Mouse (Mus musculus): ENCODE results near the gene Pou2f2. TPM values are rescaled to one million over a fixed set of nuclear protein-coding genes. Genes with fewer than 3 reads are reported as not detected.

The Pou2f2 gene
- polyA plus RNA-seq, 1 experiment from 2014 or later, result 0.42 TPM

DNA sequence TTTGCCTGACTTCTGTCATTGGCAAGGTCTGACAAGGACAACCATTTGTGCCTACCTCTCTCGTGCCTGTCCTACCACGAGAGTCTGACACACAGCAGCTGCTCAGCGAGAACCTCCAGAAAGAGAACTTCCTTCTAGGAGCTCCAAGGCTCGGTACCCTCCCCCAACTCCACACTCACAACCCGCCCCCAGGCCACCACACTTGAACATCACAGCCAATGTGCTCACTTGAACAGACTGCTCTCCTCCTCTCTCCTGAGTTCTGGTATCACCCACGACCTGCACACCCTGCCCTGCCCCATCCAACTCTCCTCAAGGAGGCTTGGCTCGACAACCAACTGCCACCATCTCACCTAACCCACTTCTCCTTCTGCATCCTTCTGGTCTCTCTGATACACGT lies 115.6 kb downstream of the Pou2f2 start:
- no peak for DNase-seq
- no peak for TF ChIP-seq CTCF (IDR thresholded peaks at IDR 0.05; ENCODE audit: low read depth)
- Histone ChIP-seq H3K27ac (ENCODE audit: low read depth) (no peak overlapping the region), H3K9me3 (ENCODE audit: low read depth, low read length) (no peaks in the 10 kb centered on the region), H3K4me2 (no peak overlapping the region), H3K27me3 (ENCODE audit: insufficient read depth, low read length) (no peaks in the 10 kb centered on the region), H3K4me1 (ENCODE audit: insufficient read depth) (no peaks in the 10 kb centered on the region), H3K4me3 (ENCODE audit: low read depth, low read length) (no peak overlapping the region), H3K9ac (no peak overlapping the region), H3K36me3 (ENCODE audit: insufficient read depth) (peaks cover 64% of the 10 kb centered on the region)
- no peak for ATAC-seq (ENCODE audit: insufficient read depth)
- 77% methylated on average over 8 of the region's 8 CpGs for WGBS

DNA sequence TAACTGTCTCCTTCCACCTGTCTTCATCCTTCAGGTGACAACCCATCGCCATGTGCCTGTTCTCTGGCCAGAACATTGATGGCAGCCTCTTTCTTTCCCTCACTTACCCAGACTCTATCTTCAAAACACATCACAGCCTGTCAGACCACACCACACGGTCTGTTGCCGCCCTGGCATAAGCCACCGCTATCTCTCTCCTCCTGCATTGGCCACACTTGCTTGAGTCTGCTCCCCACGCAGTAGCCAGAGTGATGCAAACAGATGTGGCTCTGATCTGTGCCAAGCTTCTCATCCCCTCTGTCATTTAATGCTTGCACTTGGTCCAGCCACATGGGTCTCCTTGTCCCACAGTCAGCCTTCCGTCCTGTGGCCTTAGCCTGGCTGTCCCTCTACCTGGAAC lies 116.2 kb downstream of the Pou2f2 start:
- no peak for DNase-seq
- peaks cover 68% of the 10 kb centered on the region for H3K36me3 ChIP-seq (ENCODE audit: insufficient read depth)
- H3K27me3 ChIP-seq (ENCODE audit: insufficient read depth, low read length), result no peaks in the 10 kb centered on the region
- H3K27ac ChIP-seq (ENCODE audit: low read depth), result no peak overlapping the region
- TF ChIP-seq CTCF (IDR thresholded peaks at IDR 0.05; ENCODE audit: low read depth), result no peak
- H3K9me3 ChIP-seq (ENCODE audit: low read depth, low read length), result no peaks in the 10 kb centered on the region
- 88% methylated on average over 6 of the region's 6 CpGs for WGBS
- no peaks in the 10 kb centered on the region for H3K4me1 ChIP-seq (ENCODE audit: insufficient read depth)
- no peak overlapping the region for H3K9ac ChIP-seq
- ATAC-seq (ENCODE audit: insufficient read depth), result no peak
- no peak overlapping the region for H3K4me2 ChIP-seq
- no peak overlapping the region for H3K4me3 ChIP-seq (ENCODE audit: low read depth, low read length)

DNA sequence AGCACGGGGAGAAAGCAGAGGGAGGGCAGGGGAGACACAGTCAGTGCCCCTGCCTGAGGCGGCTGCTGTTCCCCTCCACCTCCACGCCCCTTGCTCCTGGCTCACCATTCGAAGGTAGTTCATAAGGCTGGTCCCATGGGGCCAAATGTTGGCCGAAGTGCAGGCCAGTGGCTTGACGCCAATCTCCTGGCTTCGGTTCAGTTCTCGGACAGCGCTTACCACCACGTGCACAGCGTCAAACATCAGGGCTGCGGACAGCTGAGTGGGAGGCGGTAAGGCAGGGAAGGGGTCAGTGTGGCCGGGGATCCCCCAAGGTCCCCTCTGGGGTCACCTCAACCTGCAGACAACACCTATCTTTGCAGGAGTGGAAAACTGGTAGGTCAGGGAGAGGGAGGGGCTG lies 120.7 kb downstream of the Pou2f2 start:
- no peak overlapping the region for H3K4me2 ChIP-seq
- 83% methylated on average over 14 of the region's 14 CpGs for WGBS
- no peaks in the 10 kb centered on the region for H3K27me3 ChIP-seq (ENCODE audit: insufficient read depth, low read length)
- no peak overlapping the region for H3K27ac ChIP-seq (ENCODE audit: low read depth)
- no peaks in the 10 kb centered on the region for H3K9me3 ChIP-seq (ENCODE audit: low read depth, low read length)
- H3K4me1 ChIP-seq (ENCODE audit: insufficient read depth), result no peaks in the 10 kb centered on the region
- H3K4me3 ChIP-seq (ENCODE audit: low read depth, low read length), result no peak overlapping the region
- H3K9ac ChIP-seq, result no peak overlapping the region
- no peak for TF ChIP-seq CTCF (IDR thresholded peaks at IDR 0.05; ENCODE audit: low read depth)
- ATAC-seq (ENCODE audit: insufficient read depth), result no peak
- peaks cover 77% of the 10 kb centered on the region for H3K36me3 ChIP-seq (ENCODE audit: insufficient read depth)
- DNase-seq, result no peak

DNA sequence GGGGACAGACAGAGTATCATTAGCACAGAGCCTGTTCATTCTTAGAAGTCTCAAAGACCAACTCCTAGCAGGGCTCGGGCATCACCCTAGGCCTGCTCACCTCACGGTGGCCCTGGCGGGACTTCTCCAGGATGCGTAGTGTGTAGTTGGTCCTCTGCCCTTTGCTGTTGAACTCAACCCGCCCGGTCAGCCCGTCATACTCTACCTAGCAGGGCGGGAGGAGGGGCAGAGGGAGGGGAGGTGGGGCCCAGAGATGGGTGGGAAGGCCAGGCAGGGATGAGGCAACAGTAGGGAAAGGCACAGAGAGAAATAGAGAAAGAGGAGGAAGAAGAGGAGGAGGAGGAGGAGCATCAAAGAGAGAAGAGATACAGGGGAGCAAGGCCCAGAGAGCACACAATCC lies 121.1 kb downstream of the Pou2f2 start:
- H3K9ac ChIP-seq, result no peak overlapping the region
- DNase-seq, result no peak
- WGBS, result 84% methylated on average over 8 of the region's 8 CpGs
- H3K9me3 ChIP-seq (ENCODE audit: low read depth, low read length), result no peaks in the 10 kb centered on the region
- no peak overlapping the region for H3K27ac ChIP-seq (ENCODE audit: low read depth)
- peaks cover 81% of the 10 kb centered on the region for H3K36me3 ChIP-seq (ENCODE audit: insufficient read depth)
- H3K4me2 ChIP-seq, result no peak overlapping the region
- no peaks in the 10 kb centered on the region for H3K4me1 ChIP-seq (ENCODE audit: insufficient read depth)
- no peak for ATAC-seq (ENCODE audit: insufficient read depth)
- no peak for TF ChIP-seq CTCF (IDR thresholded peaks at IDR 0.05; ENCODE audit: low read depth)
- H3K27me3 ChIP-seq (ENCODE audit: insufficient read depth, low read length), result no peaks in the 10 kb centered on the region
- H3K4me3 ChIP-seq (ENCODE audit: low read depth, low read length), result no peak overlapping the region

DNA sequence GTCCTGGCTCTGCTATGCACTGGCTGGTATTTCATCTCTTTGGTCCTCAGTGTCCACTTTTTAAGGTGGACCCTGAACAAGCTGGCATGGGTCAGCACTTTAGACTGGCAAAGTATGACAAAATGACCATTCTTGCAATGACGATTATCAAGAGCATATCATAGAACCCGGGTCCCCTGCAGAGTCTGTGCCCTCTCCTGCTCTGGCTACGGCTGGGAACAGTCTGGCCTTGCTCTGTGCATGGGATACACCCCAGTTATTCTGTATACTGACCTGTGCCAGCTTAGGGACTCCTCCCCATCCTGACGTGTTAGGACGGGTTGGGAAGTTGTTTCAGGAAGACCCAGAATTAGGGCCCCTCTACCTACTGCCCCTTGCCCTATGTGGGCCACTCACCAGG lies 121.6 kb downstream of the Pou2f2 start:
- WGBS, result 87% methylated on average over 5 of the region's 5 CpGs
- Histone ChIP-seq H3K4me2 (no peak overlapping the region), H3K4me1 (ENCODE audit: insufficient read depth) (no peaks in the 10 kb centered on the region), H3K36me3 (ENCODE audit: insufficient read depth) (peaks cover 84% of the 10 kb centered on the region), H3K9me3 (ENCODE audit: low read depth, low read length) (no peaks in the 10 kb centered on the region), H3K9ac (no peak overlapping the region), H3K27ac (ENCODE audit: low read depth) (no peak overlapping the region), H3K27me3 (ENCODE audit: insufficient read depth, low read length) (no peaks in the 10 kb centered on the region), H3K4me3 (ENCODE audit: low read depth, low read length) (no peak overlapping the region)
- no peak for TF ChIP-seq CTCF (IDR thresholded peaks at IDR 0.05; ENCODE audit: low read depth)
- ATAC-seq (ENCODE audit: insufficient read depth) (no peak; the same call in 1 of the 2 replicates), DNase-seq (no peak)

DNA sequence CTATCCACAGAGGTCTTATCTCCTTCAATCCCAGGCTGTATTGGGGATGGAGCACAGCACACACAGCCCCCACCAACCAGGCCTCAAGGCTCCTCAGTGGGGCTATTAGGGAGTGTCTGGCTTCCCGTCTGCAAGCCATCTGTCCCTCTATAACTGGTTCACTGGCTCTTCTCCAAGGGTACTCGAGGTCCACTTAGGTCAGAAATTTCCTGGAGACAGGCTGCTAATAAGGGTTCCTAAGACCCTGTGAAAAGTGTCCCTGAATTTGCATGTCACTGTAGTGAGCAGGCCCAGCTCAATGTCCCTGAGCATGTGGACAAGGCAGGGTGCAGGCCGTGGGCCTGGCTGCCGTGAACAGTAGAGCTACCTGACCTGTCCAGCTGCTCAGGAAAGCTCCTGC lies 122.6 kb downstream of the Pou2f2 start:
- ATAC-seq (ENCODE audit: insufficient read depth) (no peak), DNase-seq (no peak)
- TF ChIP-seq CTCF (IDR thresholded peaks at IDR 0.05; ENCODE audit: low read depth), result no peak
- peaks cover 81% of the 10 kb centered on the region for H3K36me3 ChIP-seq (ENCODE audit: insufficient read depth)
- H3K4me2 ChIP-seq, result no peak overlapping the region
- no peaks in the 10 kb centered on the region for H3K4me1 ChIP-seq (ENCODE audit: insufficient read depth)
- no peak overlapping the region for H3K4me3 ChIP-seq (ENCODE audit: low read depth, low read length)
- no peaks in the 10 kb centered on the region for H3K27me3 ChIP-seq (ENCODE audit: insufficient read depth, low read length)
- H3K27ac ChIP-seq (ENCODE audit: low read depth), result no peak overlapping the region
- no peak overlapping the region for H3K9ac ChIP-seq
- 58% methylated on average over 4 of the region's 4 CpGs for WGBS
- no peaks in the 10 kb centered on the region for H3K9me3 ChIP-seq (ENCODE audit: low read depth, low read length)

DNA sequence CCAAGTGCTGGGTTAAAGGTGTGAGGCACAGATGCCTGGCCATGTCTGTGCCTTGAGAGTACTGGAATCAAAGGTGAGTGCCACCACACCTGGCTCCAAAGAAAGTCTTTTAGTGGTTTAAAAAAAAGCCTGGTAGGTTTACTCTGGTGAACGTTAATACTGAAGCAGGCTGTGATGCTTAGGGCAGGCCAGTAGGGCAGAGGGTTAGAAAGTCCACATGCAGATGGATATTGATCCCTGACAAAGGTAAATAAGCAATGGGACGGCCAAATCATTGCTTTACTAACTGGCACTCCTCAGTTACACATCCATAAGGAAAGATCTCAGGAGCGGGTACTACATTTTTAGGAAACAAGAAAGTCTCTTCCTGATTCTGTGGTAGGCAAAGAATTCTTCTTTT lies 126.9 kb downstream of the Pou2f2 start:
- TF ChIP-seq CTCF (IDR thresholded peaks at IDR 0.05; ENCODE audit: low read depth), result no peak
- Histone ChIP-seq H3K27ac (ENCODE audit: low read depth) (no peak overlapping the region), H3K4me2 (no peak overlapping the region), H3K27me3 (ENCODE audit: insufficient read depth, low read length) (no peaks in the 10 kb centered on the region), H3K9me3 (ENCODE audit: low read depth, low read length) (no peaks in the 10 kb centered on the region), H3K9ac (no peak overlapping the region), H3K4me3 (ENCODE audit: low read depth, low read length) (no peak overlapping the region), H3K36me3 (ENCODE audit: insufficient read depth) (peaks cover 50% of the 10 kb centered on the region), H3K4me1 (ENCODE audit: insufficient read depth) (no peaks in the 10 kb centered on the region)
- WGBS, result 71% methylated on average over 3 of the region's 3 CpGs
- DNase-seq (no peak), ATAC-seq (ENCODE audit: insufficient read depth) (no peak)
